Mouse (Mus musculus) intestine, postnatal 0 days (tissue): Measurements from ENCODE around the gene Nhej1. TPM values are rescaled to one million over a fixed set of nuclear protein-coding genes. Genes with fewer than 3 reads are reported as not detected.

ENCODE experiments used
- ATAC-seq: fragments of 200-750 bp; cut with Nextera tagmentation; 2 replicates; pipeline ENCODE4 v1.8.0; 2017; ENCODE audit warnings: mild to moderate bottlenecking, moderate TSS enrichment, moderate library complexity
- H3K27ac ChIP-seq: fragments of 300-500 bp; sonication (generic); 2 replicates; pipeline ENCODE4 v1.5.1; 2014; ENCODE audit warnings: mild to moderate bottlenecking, low read depth, low read length, moderate library complexity
- H3K27me3 ChIP-seq: fragments of 300-500 bp; sonication (generic); replicated peaks from 2 replicates; pipeline ENCODE4 v1.6.1; 2014; ENCODE audit warnings: low read length, mixed read lengths; ENCODE audit not compliant: control insufficient read depth, insufficient read depth
- H3K36me3 ChIP-seq: fragments of 300-500 bp; sonication (generic); 2 replicates; pipeline ENCODE4 v1.6.1; 2014; ENCODE audit warnings: mild to moderate bottlenecking, moderate library complexity; ENCODE audit not compliant: control insufficient read depth, insufficient read depth
- H3K4me1 ChIP-seq: fragments of 300-500 bp; sonication (generic); replicated peaks from 2 replicates; pipeline ENCODE4 v1.6.1; 2014; ENCODE audit warnings: antibody characterized with exemption, low read length, mixed read lengths; ENCODE audit not compliant: control insufficient read depth, insufficient read depth
- H3K4me2 ChIP-seq: fragments of 300-500 bp; sonication (generic); replicated peaks from 2 replicates; pipeline ENCODE4 v1.6.1; 2014; ENCODE audit warnings: low read depth, mild to moderate bottlenecking, moderate library complexity
- H3K4me3 ChIP-seq: fragments of 300-500 bp; sonication (generic); 2 replicates; pipeline ENCODE4 v1.5.1; 2014; ENCODE audit warnings: low read depth, low read length
- H3K9ac ChIP-seq: fragments of 300-500 bp; sonication (generic); 2 replicates; pipeline ENCODE4 v1.6.1; 2014; ENCODE audit warnings: mild to moderate bottlenecking, low read depth, low read length
- H3K9me3 ChIP-seq: fragments of 300-500 bp; sonication (generic); 2 replicates; pipeline ENCODE4 v1.6.1; 2016; ENCODE audit warnings: mixed run types; ENCODE audit not compliant: control insufficient read depth
- CTCF ChIP-seq: sonication (generic); IDR thresholded peaks from 2 replicates; pipeline ENCODE4 v1.5.1; 2016; ENCODE audit warnings: low read depth, mild to moderate bottlenecking, control low read depth, antibody characterized with exemption, moderate library complexity
- WGBS: fragments of 180-500 bp; shearing (Covaris S2); extraction: QIAGEN DNeasy Blood & Tissue Kit; methylation state at CpG from one replicate; pipeline ENCODE4 v1.1.7; 2014; 5-methylcytosine and 5-hydroxymethylcytosine counted together
- polyA plus RNA-seq: library from polyadenylated mRNA; unstranded; fragments of >200 nt; fragmentation: Nextera tagmentation; extraction: Ambion mirVana; gene quantifications from 2 replicates; pipeline ENCODE4 v1.2.1, GENCODE M21; 2015

Gene Nhej1
- polyA plus RNA-seq, 1 experiment from 2014 or later = 5.0 TPM

DNA sequence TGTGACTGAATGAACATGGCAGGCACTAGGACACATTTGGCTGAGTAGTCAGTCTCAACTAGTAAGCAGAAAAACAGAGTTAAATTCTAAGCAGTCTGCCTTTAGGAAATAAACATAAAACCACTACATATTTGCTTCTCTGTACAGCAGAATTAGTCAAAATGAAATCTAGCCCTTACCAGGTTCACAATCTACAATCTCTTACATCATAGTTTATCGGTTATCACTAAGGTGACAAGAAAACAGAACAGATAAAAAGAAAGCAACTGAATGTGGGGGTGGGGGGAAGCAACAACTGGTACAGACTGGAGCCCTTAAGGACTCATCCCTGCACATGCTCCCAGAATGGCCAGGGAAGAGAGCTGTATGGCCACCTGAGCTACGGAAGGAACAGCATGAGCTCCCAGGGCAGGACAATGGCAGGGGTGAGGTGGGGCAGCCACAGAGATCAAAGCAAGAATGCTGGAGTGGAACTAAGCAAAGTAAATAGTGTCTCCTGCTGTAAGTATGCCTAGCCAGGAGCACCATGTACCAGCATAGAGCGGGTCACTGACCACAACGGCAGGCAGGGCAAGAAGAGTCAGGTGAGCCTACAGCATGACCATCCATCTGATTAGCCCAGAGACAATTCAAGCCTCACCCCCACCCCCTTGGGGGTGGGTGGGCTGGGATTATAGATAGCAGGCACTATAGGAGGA lies 153.5 kb downstream of the Nhej1 start:
- Histone ChIP-seq H3K4me2 (no peak overlapping the region), H3K4me1 (peaks cover 18% of the 10 kb centered on the region; the same call in 1 of the 2 replicates), H3K9me3 (no peaks in the 10 kb centered on the region), H3K36me3 (no peaks in the 10 kb centered on the region), H3K4me3 (no peak overlapping the region), H3K27ac (no peak overlapping the region), H3K27me3 (no peaks in the 10 kb centered on the region), H3K9ac (no peak overlapping the region)
- no peak for TF ChIP-seq CTCF
- 44% methylated on average over 4 of the region's 4 CpGs for WGBS
- ATAC-seq = no peak

DNA sequence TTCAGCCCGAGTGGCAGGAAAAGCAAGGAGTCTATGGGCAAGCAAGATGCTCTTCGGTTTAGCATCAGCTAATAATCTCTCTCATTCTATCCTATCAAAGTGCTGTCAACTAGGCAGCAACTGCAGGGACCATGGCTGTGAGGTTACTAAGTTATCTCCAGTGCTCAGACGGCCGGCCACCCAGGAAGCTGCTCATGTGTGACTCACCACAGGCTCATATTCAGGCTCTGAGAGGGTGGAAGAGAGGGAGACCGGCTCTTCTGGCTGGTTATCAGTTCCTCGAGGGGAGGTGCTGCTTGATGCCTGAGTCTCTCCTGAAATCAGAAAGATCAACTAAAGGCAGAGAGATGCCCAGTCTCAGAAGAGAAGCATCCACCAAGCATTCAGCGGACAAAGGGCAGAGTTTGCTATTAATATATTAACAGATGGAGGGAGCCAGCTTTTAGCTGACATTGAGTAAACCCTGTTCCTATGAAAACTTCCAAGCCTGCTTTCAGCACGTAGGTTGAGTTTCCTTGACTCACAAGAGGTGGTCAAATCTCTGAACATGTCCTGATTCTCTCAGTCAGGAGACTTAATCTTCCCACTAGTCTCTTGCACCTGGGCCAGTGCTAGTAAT lies 156.9 kb downstream of the Nhej1 start:
- Histone ChIP-seq H3K4me1 (peaks cover 23% of the 10 kb centered on the region), H3K4me2 (no peak overlapping the region), H3K36me3 (no peaks in the 10 kb centered on the region), H3K4me3 (no peak overlapping the region), H3K9me3 (no peaks in the 10 kb centered on the region), H3K27me3 (no peaks in the 10 kb centered on the region), H3K9ac (no peak overlapping the region), H3K27ac (no peak overlapping the region)
- no peak for TF ChIP-seq CTCF
- WGBS = 26% methylated on average over 8 of the region's 8 CpGs
- no peak for ATAC-seq

DNA sequence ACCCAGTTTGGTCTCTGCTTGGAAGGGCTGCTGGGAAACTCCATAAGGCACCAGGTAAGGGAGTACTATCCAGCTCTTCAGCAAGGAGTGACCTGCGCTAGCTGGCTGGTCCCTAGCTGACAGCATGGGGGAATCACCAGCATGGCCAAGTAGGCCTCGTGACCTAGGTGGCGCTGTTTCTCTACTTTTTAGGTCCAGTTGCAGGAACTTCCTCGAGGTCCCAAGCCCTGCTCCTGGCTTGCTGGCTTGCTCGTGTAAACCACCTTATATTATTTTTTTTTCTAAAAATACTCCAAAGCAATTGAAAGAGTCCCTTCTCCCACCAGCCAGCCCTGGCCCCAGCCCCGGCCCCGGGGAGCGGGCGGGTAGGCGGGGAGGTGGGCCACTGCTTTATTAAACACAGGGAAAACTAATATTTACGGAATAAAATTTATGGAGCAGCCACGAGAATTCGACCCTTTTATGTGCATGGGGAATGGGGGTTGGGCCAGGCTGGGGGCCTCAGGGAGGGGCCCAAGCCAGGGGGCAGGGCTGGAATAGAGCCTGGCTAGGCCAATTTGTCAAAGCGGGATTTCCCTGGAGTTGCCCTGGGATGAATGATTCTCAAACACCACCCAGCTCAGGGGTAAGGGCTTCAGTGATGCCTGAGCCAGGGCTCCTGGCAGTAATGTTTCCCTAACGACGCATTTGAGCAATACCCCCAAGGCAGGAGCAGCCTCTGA lies 160.3 kb downstream of the Nhej1 start:
- H3K9me3 ChIP-seq = no peaks in the 10 kb centered on the region
- H3K36me3 ChIP-seq = no peaks in the 10 kb centered on the region
- H3K27ac ChIP-seq = no peak overlapping the region; the same call in 1 of the 2 replicates
- 9% methylated on average over 16 of the region's 16 CpGs for WGBS
- TF ChIP-seq CTCF = peak; percentile 88
- H3K4me3 ChIP-seq = peak overlapping the region; percentile 12; the same call in 1 of the 2 replicates
- H3K4me1 ChIP-seq = peaks cover 13% of the 10 kb centered on the region
- no peak for ATAC-seq
- peak overlapping the region; percentile 46 for H3K4me2 ChIP-seq
- 0 out of 2 replicates have a peak overlapping the region, but pooled peaks have one; percentile 8 for H3K9ac ChIP-seq
- no peaks in the 10 kb centered on the region for H3K27me3 ChIP-seq

DNA sequence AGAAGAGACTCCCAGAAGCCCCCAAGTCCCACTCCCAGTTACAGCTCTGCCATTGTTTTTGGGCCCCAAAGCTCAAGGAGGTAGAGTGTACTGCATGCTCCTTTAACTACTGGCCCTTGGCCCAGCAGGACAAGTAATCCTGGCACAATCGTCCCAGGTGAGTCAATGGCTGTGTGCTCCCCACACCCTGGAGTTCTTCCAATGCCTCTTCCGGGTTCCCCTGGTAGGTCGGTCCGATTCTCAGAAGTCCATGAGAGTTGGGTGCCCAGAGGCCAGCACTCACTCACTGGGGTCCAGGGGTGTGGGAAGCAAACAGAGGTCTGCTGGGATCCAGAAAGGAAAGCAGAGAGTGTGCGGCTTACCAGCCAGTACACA lies 162.2 kb downstream of the Nhej1 start:
- peak; percentile 51 for ATAC-seq
- Histone ChIP-seq H3K4me2 (peak overlapping the region; percentile 28), H3K27ac (peak overlapping the region; percentile 89), H3K9me3 (no peaks in the 10 kb centered on the region), H3K36me3 (no peaks in the 10 kb centered on the region), H3K27me3 (no peaks in the 10 kb centered on the region), H3K9ac (0 out of 2 replicates have a peak overlapping the region, but pooled peaks have one; percentile 31), H3K4me3 (no peak overlapping the region), H3K4me1 (peaks cover 5% of the 10 kb centered on the region)
- WGBS = 53% methylated on average over 5 of the region's 5 CpGs
- no peak for TF ChIP-seq CTCF

DNA sequence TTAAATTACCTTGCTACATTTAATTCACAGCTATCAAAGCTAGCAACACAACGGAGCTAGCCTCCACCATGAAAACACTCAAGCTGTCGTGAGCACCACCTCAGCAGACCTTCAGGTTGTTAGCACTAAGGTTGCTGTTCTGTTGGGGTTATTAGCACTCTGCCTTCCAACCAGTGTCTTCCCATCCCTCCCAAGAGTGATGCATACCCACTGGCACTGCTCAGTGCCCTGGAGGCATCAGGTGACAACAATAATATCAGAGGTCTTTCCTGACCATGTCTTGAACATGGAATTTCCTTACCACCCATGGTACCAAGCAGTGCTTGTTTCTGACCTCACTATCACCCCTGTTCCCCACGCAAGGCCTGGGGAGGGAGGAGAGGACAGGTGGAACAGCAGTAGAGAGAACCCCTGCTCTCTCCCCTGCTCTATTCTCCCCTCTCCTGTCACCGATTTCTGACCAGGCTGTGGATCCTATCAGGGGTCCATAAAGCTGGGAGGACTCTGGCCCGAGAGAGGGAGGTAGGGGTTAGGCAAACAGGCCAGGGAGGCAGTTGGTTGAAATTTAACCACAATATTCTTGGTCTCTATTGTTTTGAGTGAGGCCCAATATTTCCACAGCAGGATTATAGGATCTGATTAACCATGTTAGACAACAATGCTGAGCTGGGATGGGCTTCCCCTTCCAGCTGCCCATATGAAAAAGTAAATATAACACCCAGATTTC lies 162.7 kb downstream of the Nhej1 start:
- Histone ChIP-seq H3K36me3 (no peaks in the 10 kb centered on the region), H3K4me1 (peaks cover 5% of the 10 kb centered on the region), H3K9me3 (no peaks in the 10 kb centered on the region), H3K9ac (0 out of 2 replicates have a peak overlapping the region, but pooled peaks have one; percentile 31), H3K4me3 (no peak overlapping the region), H3K27ac (peak overlapping the region; percentile 89), H3K27me3 (no peaks in the 10 kb centered on the region), H3K4me2 (peak overlapping the region; percentile 28)
- 34% methylated on average over 5 of the region's 5 CpGs for WGBS
- ATAC-seq = peak; percentile 52
- TF ChIP-seq CTCF = no peak
